In genomic region chr4:148448853-148449245, GRCm38 (mm10) we compare ENCODE assay signal across 8 mouse cellular contexts. TPM values are rescaled to one million over a fixed set of nuclear protein-coding genes. Genes with fewer than 3 reads are reported as not detected.
A peak's percentile ranks its signal among the peaks of the same experiment; 100 is the strongest.
DNase-seq lines count a peak whose midpoint lies in the region; ATAC-seq and TF ChIP-seq lines count a peak whose summit lies in the region.

No protein-coding gene starts in this region.

- under 1% methylated on average over 15 of the region's 15 CpGs for WGBS in embryonic facial prominence, embryonic 10.5 days
- under 1% methylated on average over 15 of the region's 15 CpGs for WGBS in intestine, embryonic 15.5 days
- WGBS in lung, embryonic 14.5 days = 0% methylated on average over 15 of the region's 15 CpGs
- under 1% methylated on average over 15 of the region's 15 CpGs for WGBS in stomach, embryonic 16.5 days

- H3K9me3 ChIP-seq in embryonic facial prominence, embryonic 10.5 days = no peaks in the 10 kb centered on the region
- no peaks in the 10 kb centered on the region for H3K9me3 ChIP-seq in intestine, embryonic 15.5 days
- no peaks in the 10 kb centered on the region for H3K9me3 ChIP-seq in lung, embryonic 14.5 days (ENCODE audit: low read depth, low read length)
- H3K9me3 ChIP-seq in stomach, embryonic 16.5 days (replicated peaks; ENCODE audit: control insufficient read depth, low read length) = no peaks in the 10 kb centered on the region

- H3K4me1 ChIP-seq in embryonic facial prominence, embryonic 10.5 days = peaks cover 33% of the 10 kb centered on the region
- H3K4me1 ChIP-seq in intestine, embryonic 15.5 days (replicated peaks) = peaks cover 6% of the 10 kb centered on the region; the same call in 1 of the 2 replicates
- peaks cover 3% of the 10 kb centered on the region; the same call in 1 of the 2 replicates for H3K4me1 ChIP-seq in lung, embryonic 14.5 days (ENCODE audit: insufficient read depth)
- H3K4me1 ChIP-seq in stomach, embryonic 16.5 days (ENCODE audit: control insufficient read depth, insufficient read depth, low read length) = peaks cover 10% of the 10 kb centered on the region

- H3K27me3 ChIP-seq in embryonic facial prominence, embryonic 10.5 days (replicated peaks; ENCODE audit: low read depth, poor library complexity, severe bottlenecking) = no peaks in the 10 kb centered on the region
- H3K27me3 ChIP-seq in intestine, embryonic 15.5 days (replicated peaks) = no peaks in the 10 kb centered on the region
- H3K27me3 ChIP-seq in lung, embryonic 14.5 days (ENCODE audit: insufficient read depth, low read length) = no peaks in the 10 kb centered on the region
- H3K27me3 ChIP-seq in stomach, embryonic 16.5 days (ENCODE audit: control insufficient read depth, insufficient read depth, low read length) = no peaks in the 10 kb centered on the region

- H3K4me3 ChIP-seq in embryonic facial prominence, embryonic 10.5 days = peak overlapping the region; percentile 97
- peak overlapping the region; percentile 97 for H3K4me3 ChIP-seq in intestine, embryonic 15.5 days (replicated peaks)
- peak overlapping the region; percentile 96 for H3K4me3 ChIP-seq in lung, embryonic 14.5 days (ENCODE audit: low read depth, low read length)
- H3K4me3 ChIP-seq in stomach, embryonic 16.5 days (replicated peaks; ENCODE audit: low read length) = peak overlapping the region; percentile 99

- peak; percentile 44 for DNase-seq in kidney, adult 11 months
- no peak for DNase-seq in kidney, adult 18-20 months
- DNase-seq in Muller cell, postnatal 12 days (ENCODE audit: inconsistent ontology term) = peak; percentile 60
- DNase-seq in embryonic facial prominence, embryonic 10.5 days (ENCODE audit: low spot score) = no peak
- DNase-seq in lung, embryonic 14.5 days = peak; percentile 13

- H3K36me3 ChIP-seq in embryonic facial prominence, embryonic 10.5 days (replicated peaks) = peaks cover 24% of the 10 kb centered on the region
- peaks cover 11% of the 10 kb centered on the region for H3K36me3 ChIP-seq in intestine, embryonic 15.5 days
- H3K36me3 ChIP-seq in lung, embryonic 14.5 days (ENCODE audit: insufficient read depth) = peaks cover 17% of the 10 kb centered on the region
- H3K36me3 ChIP-seq in stomach, embryonic 16.5 days (ENCODE audit: control insufficient read depth, insufficient read depth, low read length) = peaks cover 10% of the 10 kb centered on the region

- H3K27ac ChIP-seq in embryonic facial prominence, embryonic 10.5 days (replicated peaks) = peak overlapping the region; percentile 89
- H3K27ac ChIP-seq in intestine, embryonic 15.5 days = peak overlapping the region; percentile 40; the same call in 1 of the 2 replicates
- H3K27ac ChIP-seq in lung, embryonic 14.5 days (ENCODE audit: low read depth) = no peak overlapping the region
- peak overlapping the region; percentile 52 for H3K27ac ChIP-seq in stomach, embryonic 16.5 days (ENCODE audit: low read length)

- H3K9ac ChIP-seq in intestine, embryonic 15.5 days = peak overlapping the region; percentile 86
- H3K9ac ChIP-seq in lung, embryonic 14.5 days = peak overlapping the region; percentile 86
- H3K9ac ChIP-seq in stomach, embryonic 16.5 days (ENCODE audit: low read length) = peak overlapping the region; percentile 92

- peak; percentile 37 for ATAC-seq in intestine, embryonic 15.5 days
- ATAC-seq in lung, embryonic 14.5 days (ENCODE audit: insufficient read depth) = no peak
- no peak; the same call in 1 of the 2 replicates for ATAC-seq in stomach, embryonic 16.5 days (ENCODE audit: insufficient read depth, low FRiP score)
- ATAC-seq in monocyte, adult 5-6 weeks (replicated peaks; ENCODE audit: insufficient number of reproducible peaks, low FRiP score, low TSS enrichment, poor library complexity, severe bottlenecking) = no peak

- H3K4me2 ChIP-seq in intestine, embryonic 15.5 days (replicated peaks) = peak overlapping the region; percentile 72
- H3K4me2 ChIP-seq in lung, embryonic 14.5 days = peak overlapping the region; percentile 79
- peak overlapping the region; percentile 81 for H3K4me2 ChIP-seq in stomach, embryonic 16.5 days (ENCODE audit: low read depth, low read length)

- no peak for TF ChIP-seq CTCF in lung, embryonic 14.5 days (IDR thresholded peaks at IDR 0.05; ENCODE audit: low read depth)

RNA-seq across cellular contexts. Expression of gene Mtor, which starts 0.4 kb away (rescaled TPM):
- polyA plus RNA-seq in embryonic facial prominence, embryonic 10.5 days (2016; fragmentation: Nextera tagmentation; extraction: Ambion mirVana) = 20.7 and 23.7 TPM in 2 replicates
- polyA plus RNA-seq in intestine, embryonic 15.5 days (2015; fragmentation: Nextera tagmentation; extraction: Ambion mirVana) = 11.6 and 12.7 TPM in 2 replicates
- polyA plus RNA-seq in lung, embryonic 14.5 days (2014; fragmentation: Nextera tagmentation; extraction: Ambion mirVana) = 21.3 and 23.5 TPM in 2 replicates
- polyA plus RNA-seq in stomach, embryonic 16.5 days (2015; fragmentation: Nextera tagmentation; extraction: Ambion mirVana) = 10.9 and 15.2 TPM in 2 replicates
- 14.9 to 23.1 TPM (median 19.1 TPM) in 3 replicates for total RNA-seq in monocyte, adult 5-6 weeks (2017)

RNA-seq across cellular contexts. Expression of gene Ubiad1, which starts 4.3 kb away (rescaled TPM):
- 22.9 and 23.6 TPM in 2 replicates for polyA plus RNA-seq in embryonic facial prominence, embryonic 10.5 days (2016; fragmentation: Nextera tagmentation; extraction: Ambion mirVana)
- 22.0 and 22.7 TPM in 2 replicates for polyA plus RNA-seq in intestine, embryonic 15.5 days (2015; fragmentation: Nextera tagmentation; extraction: Ambion mirVana)
- 18.2 and 19.2 TPM in 2 replicates for polyA plus RNA-seq in lung, embryonic 14.5 days (2014; fragmentation: Nextera tagmentation; extraction: Ambion mirVana)
- 20.0 and 23.7 TPM in 2 replicates for polyA plus RNA-seq in stomach, embryonic 16.5 days (2015; fragmentation: Nextera tagmentation; extraction: Ambion mirVana)
- total RNA-seq in monocyte, adult 5-6 weeks (2017) = 2.0 to 5.5 TPM (median 2.8 TPM) in 3 replicates

RNA-seq across cellular contexts. Expression of gene Angptl7, which starts 51.4 kb away (rescaled TPM):
- polyA plus RNA-seq in embryonic facial prominence, embryonic 10.5 days (2016; fragmentation: Nextera tagmentation; extraction: Ambion mirVana) = 0.23 and 0.37 TPM in 2 replicates
- polyA plus RNA-seq in intestine, embryonic 15.5 days (2015; fragmentation: Nextera tagmentation; extraction: Ambion mirVana) = 0.92 and 2.0 TPM in 2 replicates
- polyA plus RNA-seq in lung, embryonic 14.5 days (2014; fragmentation: Nextera tagmentation; extraction: Ambion mirVana) = 0.75 and 1.3 TPM in 2 replicates
- 6.5 and 7.4 TPM in 2 replicates for polyA plus RNA-seq in stomach, embryonic 16.5 days (2015; fragmentation: Nextera tagmentation; extraction: Ambion mirVana)
- not detected in 3 replicates for total RNA-seq in monocyte, adult 5-6 weeks (2017)

Comparison
In these comparisons a context has a peak if more than half of its experiments do, and no peak if none do; other contexts are left out.
1. DNase-seq: peak in kidney, adult 11 months (single experiment), Muller cell, postnatal 12 days (single experiment) and lung, embryonic 14.5 days (single experiment); none in kidney, adult 18-20 months (single experiment) and embryonic facial prominence, embryonic 10.5 days (single experiment).
2. Peak in every context shown above with its lines, with median percentiles within 50 percentile points of each other: H3K4me3 ChIP-seq, H3K4me2 ChIP-seq and H3K9ac ChIP-seq.